Mouse (Mus musculus) ZHBTc4 (cell line): Measurements from ENCODE around the gene Ccdc102a.

Experiments
- DNase-seq: peaks from one replicate; pipeline ENCODE4 v3.0.0-alpha.2; 2011; ENCODE audit warnings: low read depth, low spot score

The Ccdc102a gene

GRCm38 (mm10) chr8:94917851-94918495, at the start of gene Ccdc102a:
Gene Ccdc102a, minus strand, starts transcription at chr8:94918098.
- peak; percentile 16 for DNase-seq

GRCm38 (mm10) chr8:94967554-94967953, 49.7 kb upstream of the Ccdc102a start:
- no peak for DNase-seq

- no peak for DNase-seq
These were observed 49.2 kb upstream of the Ccdc102a start for GRCm38 (mm10) chr8:94967071-94967470.

GRCm38 (mm10) chr8:94966578-94966977, 48.7 kb upstream of the Ccdc102a start:
- DNase-seq: peak; percentile 72

- DNase-seq: no peak
These were observed 46.9 kb upstream of the Ccdc102a start for GRCm38 (mm10) chr8:94964828-94965227.

- no peak for DNase-seq
These were observed 44.3 kb upstream of the Ccdc102a start for GRCm38 (mm10) chr8:94962201-94962600.

GRCm38 (mm10) chr8:94956078-94956574, 38.2 kb upstream of the Ccdc102a start:
- DNase-seq: no peak

- DNase-seq: peak; percentile 65
These were observed 37.2 kb upstream of the Ccdc102a start for GRCm38 (mm10) chr8:94954921-94955758.

GRCm38 (mm10) chr8:94954368-94954737, 36.5 kb upstream of the Ccdc102a start:
- no peak for DNase-seq

GRCm38 (mm10) chr8:94953624-94954367, 35.9 kb upstream of the Ccdc102a start:
- DNase-seq: no peak

- no peak for DNase-seq
These were observed 34.2 kb upstream of the Ccdc102a start for GRCm38 (mm10) chr8:94952086-94952485.

GRCm38 (mm10) chr8:94950458-94950857, 32.6 kb upstream of the Ccdc102a start:
- DNase-seq: no peak

- peak; percentile 77 for DNase-seq
These were observed 32.1 kb upstream of the Ccdc102a start for GRCm38 (mm10) chr8:94950046-94950445.

- DNase-seq: peak; percentile 72
These were observed 31.1 kb upstream of the Ccdc102a start for GRCm38 (mm10) chr8:94949010-94949409.

- DNase-seq: no peak
These were observed 30.5 kb upstream of the Ccdc102a start for GRCm38 (mm10) chr8:94948421-94948820.

GRCm38 (mm10) chr8:94945185-94945584, 27.3 kb upstream of the Ccdc102a start:
- no peak for DNase-seq

- peak; percentile 81 for DNase-seq
These were observed 24.7 kb upstream of the Ccdc102a start for GRCm38 (mm10) chr8:94942566-94942965.

- DNase-seq: no peak
These were observed 17.3 kb upstream of the Ccdc102a start for GRCm38 (mm10) chr8:94935172-94935571.

- DNase-seq: no peak
These were observed 16.0 kb upstream of the Ccdc102a start for GRCm38 (mm10) chr8:94933918-94934317.

GRCm38 (mm10) chr8:94928227-94928626, 10.3 kb upstream of the Ccdc102a start:
- no peak for DNase-seq

GRCm38 (mm10) chr8:94923405-94923804, 5.5 kb upstream of the Ccdc102a start, which contains the start of gene Adgrg5:
Gene Adgrg5, plus strand, starts transcription at chr8:94923694.
- DNase-seq: no peak

GRCm38 (mm10) chr8:94922602-94923001, 4.7 kb upstream of the Ccdc102a start:
- peak; percentile 73 for DNase-seq
